Mouse (Mus musculus) heart, adult 8-10 months (tissue): ENCODE measurements around the gene Isg15. TPM values are rescaled to one million over a fixed set of nuclear protein-coding genes. Genes with fewer than 3 reads are reported as not detected.
A peak's percentile ranks its signal among the peaks of the same experiment; 100 is the strongest.

Experiments used
- DNase-seq: peaks from one replicate; pipeline ENCODE4 v3.0.0; 2022; ENCODE audit warnings: low spot score
- total RNA-seq, 4 experiments: library from RNA; stranded (reverse); gene quantifications; 2 replicates each; pipeline ENCODE4 v1.2.4; 2022

Gene Isg15
- total RNA-seq: 1 to 10 TPM; 1.7 to 2.8 (median 2.0) TPM

DNA sequence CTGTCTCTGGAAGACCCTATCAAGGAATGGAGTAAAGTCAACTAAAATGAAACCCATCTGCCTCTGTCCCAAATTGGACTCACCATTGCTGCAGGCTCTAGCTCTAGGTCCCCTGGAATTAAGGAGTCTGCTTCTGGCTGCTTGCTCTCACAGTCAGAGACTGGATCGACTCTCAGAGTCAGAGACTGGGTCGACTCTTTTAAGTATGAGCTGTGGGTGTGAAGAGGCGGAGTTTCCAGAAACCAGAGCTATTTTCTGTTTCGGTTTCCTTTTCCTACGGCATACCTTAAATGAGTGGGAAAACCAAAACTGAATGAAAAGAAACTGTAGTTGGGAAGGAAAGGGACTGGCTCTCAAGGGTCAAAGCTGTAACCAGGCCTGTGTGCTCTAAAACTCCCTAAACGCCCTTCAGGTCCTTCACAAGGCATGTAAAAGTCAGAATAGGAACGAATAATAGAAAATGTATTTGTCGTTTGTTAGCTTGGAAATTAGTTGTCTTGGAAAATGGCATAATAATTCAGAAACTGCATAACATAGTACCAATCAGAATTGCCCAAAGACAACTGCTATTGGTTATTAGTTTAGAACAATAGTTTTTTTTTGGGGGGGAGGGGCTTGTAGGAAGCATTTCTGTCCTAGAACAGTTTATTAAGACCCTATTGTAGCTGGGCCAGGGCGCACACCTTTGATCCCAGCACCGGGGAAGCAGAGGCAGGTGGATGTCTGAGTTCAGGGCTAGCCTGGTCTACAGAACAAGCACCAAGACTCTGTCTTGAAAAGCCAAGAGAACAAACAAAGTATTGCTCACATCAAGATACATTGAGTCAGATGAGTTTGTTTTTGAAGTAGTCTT, at the start of gene Isg15:
Gene Isg15 (minus strand): TSS at position 196 of the 853 bp plus-strand sequence.
- DNase-seq: peak; percentile 58

DNA sequence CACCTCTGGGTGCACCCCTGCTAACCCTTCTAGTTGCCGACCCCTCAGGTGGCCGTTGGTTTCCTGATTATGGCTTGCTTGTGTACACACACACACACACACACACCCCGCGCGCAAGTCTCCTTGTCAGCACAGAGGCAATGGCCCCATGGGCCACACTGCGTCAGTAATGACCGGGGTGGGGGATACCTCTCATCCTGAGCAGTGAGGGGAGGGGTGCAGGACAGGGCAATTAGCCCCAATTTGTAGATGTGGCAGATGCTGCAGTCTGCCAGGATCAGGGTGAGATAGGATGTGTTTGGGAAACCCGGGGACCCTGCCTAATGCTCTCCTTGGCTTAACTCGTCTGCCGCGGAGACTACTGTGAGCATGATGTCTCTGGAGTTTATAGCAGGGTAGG, 48.9 kb upstream of the Isg15 start:
- no peak for DNase-seq

DNA sequence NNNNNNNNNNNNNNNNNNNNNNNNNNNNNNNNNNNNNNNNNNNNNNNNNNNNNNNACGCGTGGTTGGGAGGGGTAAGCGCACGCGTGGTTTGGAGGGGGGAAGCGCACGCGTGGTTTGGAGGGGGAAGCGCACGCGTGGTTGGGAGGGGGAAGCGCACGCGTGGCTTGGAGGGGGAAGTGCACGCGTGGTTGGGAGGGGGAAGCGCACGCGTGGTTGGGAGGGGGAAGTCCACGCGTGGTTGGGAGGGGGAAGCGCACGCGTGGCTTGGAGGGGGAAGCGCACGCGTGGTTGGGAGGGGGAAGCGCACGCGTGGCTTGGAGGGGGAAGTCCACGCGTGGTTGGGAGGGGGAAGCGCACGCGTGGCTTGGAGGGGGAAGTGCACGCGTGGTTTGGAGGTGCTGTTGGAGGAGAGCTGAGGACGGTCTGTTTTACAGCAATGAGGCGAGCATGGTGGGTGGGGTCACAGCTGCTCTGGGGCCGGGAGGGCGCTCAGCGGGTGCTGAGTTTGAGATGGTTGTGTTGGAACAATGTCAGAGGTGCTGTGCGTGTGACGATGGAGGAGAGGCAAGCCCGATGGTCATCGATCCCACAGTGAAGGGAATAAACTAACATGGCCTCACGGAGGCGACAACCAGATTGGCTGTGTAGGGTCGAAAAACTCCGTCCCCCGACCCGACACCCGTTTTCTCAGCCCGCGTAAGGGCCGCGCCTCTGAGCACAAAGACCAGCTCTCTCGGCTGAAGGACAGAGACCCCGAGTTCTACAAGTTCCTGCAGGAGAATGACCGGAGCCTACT, 36.2 kb upstream of the Isg15 start:
- no peak for DNase-seq

DNA sequence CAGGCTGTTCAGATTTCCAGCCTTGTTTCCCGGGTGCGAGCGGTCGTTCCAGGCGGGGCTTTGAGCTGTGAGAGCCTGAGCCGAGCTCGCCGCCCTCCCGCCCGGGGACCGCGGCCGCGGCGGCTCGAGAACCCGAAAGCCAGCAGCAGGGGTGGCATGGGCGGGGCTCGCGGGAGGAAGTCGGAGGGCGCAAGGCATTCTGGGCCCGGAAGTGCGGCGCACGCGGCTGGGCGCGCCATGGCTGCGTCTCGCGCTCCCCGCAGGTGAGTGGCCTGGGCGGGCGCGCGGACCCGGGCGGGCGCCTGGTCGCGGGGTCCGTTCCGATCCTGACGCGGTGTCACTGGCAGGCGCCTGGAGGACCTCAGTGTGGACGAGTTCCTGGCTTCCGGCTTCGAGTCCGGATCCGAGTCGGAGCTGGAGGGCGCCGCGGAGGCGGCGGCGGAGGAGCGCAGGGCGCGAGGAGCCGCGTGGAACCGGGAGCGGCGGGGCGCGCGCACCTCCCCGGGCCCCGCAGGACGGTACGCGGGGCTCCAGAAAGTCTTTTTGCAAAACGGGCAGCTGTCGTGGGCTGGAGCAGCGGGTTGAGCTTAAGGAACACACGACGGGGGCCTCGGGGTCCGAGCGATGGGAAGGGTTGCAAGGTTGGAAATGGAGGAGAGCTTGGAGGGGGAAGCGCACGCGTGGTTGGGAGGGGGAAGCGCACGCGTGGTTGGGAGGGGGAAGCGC, 35.4 kb upstream of the Isg15 start, which contains the start of gene Noc2l:
Gene Noc2l (plus strand): TSS at position 203 of the 726 bp plus-strand sequence.
- peak; percentile 86 for DNase-seq

DNA sequence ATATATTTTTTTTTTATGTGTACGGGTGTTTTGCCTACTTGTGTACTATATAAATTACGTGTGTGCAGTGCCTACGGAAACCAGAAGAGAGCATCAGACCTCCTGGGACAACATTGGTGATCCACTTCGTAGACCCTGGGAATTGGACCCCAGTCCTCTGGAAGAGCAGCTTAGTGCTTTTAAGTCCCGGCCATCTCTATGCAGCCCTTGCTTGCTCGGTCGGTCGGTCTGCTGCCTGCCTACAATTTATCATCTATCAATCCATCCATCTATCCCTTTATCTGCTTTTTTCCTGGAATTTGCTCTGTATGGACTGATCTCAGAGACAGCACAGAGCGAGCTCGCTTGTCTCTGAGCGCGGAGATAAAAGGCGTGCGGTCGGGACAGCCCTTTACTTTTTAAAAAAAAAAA, 34.7 kb upstream of the Isg15 start:
- no peak for DNase-seq

DNA sequence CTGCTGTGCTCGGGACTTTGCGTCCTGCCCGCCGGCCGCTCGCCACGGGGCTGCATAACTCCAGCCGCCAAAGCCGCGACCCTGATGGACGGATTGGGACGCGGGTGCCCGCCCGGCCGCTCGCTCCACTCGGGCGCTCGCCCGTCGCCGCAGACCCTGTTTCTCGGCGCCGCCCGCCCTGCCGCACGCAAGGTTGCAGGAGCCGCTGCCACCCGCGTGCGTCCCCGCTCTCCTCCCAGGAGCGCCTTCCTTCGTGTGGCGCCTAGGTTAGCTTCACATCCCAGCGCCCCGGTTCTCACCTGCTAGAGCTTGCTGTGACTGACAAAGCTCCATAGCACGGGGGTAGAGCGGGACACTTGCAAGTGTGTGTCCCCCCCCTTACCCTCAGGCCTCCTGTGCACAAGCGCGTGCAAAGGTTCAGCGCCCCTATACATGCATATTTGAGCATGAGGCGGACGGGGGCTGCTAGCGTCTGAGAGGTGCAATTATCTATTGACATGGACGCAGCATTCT, 34.1 kb upstream of the Isg15 start, which contains the start of gene Plekhn1:
Gene Plekhn1 (minus strand): TSS at position 157 of the 513 bp plus-strand sequence.
- DNase-seq: peak; percentile 65

DNA sequence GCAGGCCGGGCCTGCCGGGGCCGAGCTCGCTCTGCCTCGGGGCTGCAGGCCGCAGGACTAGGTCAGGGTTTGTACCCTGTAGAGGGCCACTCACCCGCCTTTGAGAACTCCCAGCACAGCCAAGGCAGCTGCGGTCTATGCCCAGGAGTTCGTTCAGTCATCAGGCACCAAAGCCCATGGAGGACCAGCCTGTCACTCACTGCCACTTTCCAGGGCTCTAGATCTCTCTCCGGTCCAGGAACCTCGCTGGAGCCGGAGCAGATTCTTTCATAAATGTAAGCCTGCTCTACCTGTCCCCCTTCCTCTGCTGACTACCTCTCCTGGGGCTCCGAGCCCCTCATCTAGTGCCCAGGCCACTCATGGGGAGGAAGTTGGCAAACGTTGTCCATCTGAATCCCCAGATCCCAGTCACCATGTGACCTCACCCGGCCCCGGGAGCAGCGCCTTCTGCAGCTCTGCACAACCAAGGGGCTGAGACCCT, 33.4 kb upstream of the Isg15 start:
- no peak for DNase-seq

DNA sequence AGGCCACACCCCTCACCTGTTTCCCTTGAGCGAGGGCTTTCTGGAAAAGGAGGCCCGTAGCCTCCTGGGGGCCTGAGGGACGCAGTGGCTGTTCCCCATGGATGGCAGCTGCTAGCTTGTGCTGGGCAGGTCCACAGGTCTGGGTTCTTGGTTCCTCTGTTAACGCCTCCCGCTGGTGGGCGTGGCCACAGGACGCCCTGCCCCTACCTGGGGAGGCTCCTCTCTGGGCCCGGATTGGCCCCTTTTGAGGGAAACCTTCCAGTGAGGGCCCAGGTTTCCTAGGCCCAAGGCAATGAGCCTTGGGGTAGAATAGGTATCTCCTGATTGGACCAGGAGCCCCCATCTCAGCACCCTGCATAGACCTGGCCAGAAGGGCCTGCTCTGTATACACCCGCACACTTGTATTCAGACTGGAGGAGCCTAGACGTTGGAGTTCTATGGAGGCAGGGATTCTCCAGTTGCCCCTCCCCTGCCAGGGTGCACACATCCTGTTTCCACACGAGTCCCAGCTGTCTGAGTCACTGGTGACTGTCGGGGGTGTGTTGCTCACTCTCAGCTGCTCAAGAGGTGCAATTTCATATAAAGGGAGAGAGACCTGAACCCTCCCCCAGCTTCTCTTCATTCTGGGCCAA, 27.9 kb upstream of the Isg15 start:
- DNase-seq: no peak

DNA sequence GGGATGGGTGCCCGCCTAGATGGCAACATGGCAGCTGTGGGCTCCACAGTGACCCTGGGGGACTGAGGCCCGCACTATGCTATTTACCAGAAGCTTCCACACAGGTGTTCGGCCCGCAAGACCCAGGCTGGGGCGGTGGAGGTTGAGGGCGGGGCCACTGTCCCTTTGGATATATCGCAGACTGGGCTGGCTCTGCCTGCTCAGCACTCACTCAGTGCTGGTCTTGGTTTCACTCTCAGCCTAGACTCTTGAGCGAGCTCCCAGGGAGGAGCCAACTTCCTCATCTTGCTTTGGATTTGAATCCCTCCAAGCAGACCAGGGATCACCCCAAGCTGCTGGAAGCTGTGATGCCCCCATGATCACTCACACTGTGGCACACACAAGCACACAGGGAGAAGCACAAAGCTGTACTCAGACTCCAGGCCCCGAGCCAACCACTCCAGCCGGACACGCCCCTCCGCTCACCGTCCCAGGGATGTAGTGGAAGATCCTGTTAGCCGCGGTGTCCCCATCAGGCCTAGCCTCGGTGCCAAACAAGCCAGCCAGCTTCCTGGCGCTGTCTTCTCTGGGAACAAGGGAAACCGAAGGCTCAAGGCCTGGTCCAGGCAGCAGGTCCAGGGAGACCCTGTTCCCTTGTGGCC, 27.3 kb upstream of the Isg15 start:
- DNase-seq: no peak

DNA sequence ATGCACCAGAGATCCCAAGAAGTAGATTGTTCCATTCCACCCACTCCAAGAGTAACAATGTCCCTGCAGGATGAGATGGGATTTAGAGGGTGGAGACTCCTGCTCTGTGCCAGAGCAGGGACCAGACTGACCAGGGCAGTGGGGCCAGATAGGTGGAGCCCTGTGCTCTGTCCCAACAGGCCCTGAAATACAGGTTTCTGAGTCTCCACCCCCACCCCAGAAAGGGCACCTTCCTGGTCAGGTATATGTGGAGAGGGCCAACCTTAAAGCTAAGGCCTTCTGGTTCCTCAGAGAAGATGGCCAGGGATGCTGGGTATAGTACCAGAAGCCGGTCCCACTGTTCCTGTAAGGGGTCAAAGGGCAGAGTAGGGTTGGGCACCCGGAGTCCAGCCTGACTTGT, 23.7 kb upstream of the Isg15 start:
- no peak for DNase-seq

DNA sequence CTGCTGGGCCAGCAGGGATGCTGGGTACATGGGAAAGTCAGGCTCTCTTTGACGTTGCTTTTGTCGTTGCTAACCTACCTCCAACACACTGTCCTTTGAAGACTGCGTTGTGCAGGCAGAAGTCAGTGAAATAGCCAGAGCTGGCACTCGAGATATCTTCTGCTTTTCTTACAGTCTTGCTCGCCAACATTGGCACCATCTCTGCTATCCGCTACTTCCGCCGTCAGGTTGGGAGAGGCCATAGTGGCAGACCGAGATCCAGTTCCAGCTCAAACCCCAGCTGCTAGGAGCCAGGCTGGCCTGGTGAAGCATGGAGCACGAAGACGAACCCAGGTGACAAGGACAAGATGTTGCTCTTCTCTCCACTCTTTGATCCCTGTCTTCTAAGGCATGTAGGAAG, 19.3 kb upstream of the Isg15 start:
- DNase-seq: no peak

DNA sequence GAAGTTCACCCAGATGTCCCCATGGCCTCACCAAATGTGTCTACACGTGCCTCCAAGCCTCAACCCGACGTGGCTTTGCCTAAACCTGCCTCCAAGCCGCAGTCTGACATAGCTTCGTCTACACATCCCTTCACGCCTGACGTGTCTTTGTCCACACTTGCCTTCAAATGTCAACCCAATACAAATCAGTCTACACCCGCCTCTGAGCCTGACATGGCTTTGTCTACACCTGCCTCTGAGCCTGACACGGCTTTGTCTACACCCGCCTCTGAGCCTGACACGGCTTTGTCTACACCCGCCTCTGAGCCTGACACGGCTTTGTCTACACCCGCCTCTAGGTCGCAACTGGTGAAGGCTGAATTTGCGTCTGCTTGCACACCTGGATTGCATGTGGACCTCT, 17.2 kb upstream of the Isg15 start:
- DNase-seq: no peak

DNA sequence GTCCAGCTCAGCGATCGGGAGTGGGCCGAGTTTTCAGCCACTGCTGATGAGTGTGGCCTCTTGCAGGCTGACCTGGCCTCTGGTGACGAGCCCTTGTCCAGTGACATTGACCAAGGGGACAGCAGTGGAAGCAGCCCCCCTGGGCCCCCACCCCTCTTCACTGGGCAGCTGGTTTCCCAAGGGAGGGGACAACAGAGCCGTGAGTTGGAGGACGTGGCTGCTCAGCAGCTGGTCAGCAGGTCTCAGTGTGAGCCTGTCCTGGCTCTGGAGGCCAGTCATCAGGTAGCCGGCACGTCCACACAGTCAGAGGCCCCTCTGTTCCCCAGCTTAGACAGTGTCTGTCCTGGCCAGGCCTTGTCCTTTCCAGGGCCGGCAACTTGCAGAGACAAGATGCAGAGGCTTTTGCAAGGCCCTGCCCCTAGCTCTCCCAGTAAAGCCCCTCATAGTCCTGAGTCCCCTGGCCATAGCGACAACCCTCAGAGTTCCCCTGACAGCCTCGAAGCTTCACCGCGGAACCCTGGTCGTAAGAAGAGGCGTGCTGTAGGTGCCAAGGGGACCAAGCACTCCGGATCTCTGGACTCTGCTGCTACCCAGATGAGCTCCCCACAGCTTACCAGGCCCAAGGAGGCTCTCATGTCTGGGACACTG, 16.5 kb upstream of the Isg15 start:
- no peak for DNase-seq

DNA sequence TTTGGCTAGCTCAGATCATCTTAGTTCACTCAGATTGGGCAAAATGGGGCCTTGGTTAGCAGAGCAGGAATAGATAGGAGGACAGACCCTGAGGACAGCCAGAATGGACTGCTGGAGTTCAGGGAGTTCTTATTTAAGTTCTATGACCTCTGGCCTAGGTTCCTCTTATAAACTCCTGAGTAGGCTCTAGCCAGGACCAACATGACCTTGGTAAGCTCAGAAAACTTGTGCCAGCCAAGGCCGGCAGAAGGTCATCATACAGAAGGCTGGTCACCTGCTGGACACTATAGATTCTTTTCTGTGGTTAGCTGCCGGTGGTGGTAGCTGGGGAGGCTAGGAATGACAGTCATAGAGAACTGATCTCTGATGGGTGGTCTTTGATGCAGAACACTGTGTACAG, 15.6 kb upstream of the Isg15 start:
- DNase-seq: no peak

DNA sequence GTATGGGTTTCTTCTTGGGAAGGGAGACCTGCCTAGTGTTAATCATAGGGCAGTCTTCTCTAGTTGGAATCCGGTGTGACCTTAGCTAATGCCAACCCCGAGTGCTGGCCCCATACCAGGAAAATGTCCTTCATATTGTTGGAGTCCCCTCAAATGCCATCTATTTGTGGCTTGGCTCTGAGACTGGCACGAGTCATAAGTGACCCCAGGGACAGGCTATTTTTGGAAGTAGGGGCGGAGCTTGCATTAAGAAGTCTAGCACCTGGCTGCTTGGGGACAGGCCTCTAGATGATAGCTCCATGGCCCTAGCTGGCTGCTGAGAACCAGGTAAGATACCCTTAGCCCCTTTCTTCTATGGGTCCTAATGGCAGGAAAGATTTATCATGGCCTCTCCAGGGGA, 15.0 kb upstream of the Isg15 start, which contains the start of gene Perm1:
Gene Perm1 (plus strand): TSS at position 220 of the 400 bp plus-strand sequence.
- peak; percentile 80 for DNase-seq

DNA sequence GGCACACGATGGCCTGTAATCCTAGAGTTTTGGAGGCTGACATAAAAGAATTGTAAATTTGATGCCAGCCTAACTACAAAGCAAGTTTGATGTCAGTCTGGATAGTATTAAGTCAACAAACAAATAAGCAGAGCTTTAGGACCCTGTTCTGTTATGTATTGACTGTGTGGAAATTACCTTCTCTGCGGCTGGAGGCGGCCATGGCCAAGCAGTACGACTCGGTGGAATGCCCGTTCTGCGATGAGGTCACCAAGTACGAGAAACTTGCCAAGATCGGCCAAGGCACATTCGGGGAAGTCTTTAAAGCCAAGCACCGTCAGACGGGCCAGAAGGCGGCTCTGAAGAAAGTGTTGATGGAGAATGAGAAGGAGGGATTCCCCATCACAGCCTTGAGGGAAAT, 12.5 kb upstream of the Isg15 start:
- no peak for DNase-seq

DNA sequence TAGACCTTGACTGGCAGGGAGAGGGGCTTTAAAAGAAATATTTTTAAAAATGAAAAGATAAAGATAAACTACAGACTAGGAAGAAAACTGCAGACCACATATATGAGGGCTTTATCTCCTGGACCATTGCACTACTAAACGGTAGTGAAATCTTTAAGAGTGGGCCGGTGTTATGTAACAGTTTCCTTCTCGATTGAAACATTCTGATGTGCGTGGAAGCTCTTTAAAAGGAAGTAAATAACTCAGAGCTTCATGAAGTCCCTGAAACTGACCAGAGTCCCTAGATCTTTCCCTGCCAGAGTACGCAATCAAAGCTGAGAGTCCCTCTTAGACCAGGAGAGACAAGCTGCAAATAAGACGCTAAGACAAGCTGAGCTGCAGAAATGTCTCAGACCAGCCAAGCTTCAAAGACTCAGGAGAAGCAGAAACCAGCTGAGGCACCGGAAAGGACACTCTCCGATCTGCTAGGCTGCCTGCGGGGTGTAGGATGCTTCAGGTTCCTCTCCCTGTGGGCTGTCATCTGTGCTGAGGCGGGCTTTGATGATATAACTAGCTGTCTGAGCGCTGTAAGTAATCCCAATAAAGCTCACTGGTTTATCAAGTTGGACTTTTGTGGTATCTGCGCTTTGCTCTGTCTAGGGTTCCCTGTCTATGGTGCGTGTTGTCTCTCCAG, 9.5 kb upstream of the Isg15 start:
- DNase-seq: no peak

DNA sequence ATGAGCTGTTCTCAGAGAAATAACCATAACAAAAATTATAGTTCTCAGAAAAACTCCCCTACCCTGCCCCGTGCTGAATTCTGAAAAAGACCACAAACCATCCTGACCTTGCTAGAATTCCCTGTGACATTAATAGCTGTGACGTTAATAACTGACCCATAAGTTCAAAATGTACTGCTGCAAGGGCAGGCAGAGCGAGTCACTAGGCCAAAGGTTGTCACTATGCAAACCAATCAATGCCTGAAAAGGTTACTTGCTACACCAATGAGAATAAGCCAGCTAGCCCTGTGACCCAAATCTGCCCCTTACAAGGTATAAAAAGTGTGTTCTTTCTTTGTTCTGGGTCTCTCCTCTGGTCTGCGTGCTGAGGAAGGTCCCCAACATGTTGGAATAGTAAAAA, 8.3 kb upstream of the Isg15 start:
- DNase-seq: no peak

DNA sequence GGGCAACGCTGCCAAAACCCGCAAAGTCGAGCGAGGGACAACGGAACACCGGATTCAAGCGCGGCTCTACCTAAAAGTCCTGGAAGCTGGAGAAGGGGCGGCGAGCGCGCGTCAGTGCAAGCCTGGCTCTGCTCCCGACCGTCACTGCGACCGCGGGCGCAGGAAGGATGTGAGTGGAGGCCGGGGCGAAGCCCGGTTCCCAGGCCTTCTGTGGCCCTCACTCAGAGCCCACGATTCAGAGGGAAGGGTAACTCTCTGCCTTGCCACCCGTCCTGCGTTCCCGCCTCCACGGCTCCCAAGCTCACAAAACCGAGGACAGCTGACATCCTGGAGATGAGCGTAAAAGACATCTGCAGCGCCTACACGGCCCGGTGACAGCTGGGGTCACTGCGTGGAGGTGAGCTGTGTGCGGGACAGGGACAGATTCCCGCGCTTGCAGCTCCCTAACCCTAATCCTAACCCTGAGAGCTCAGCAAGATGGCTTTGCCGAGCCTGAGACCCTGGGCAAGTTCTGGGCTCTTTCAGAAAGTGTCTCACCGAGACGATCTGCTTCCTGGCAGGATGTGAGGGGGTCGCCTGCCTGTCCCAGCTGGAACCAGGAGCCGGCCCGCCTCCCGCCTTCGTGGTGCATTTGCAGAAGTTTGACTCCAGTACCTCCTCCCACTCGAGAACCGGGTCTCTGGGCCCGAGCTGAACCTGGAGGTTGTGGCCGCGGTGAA, 3.0 kb upstream of the Isg15 start:
- DNase-seq: no peak
